Mouse (Mus musculus): ENCODE data around the gene Tsen54. TPM values are rescaled to one million over a fixed set of nuclear protein-coding genes. Genes with fewer than 3 reads are reported as not detected.
A peak's percentile ranks its signal among the peaks of the same experiment; 100 is the strongest.

Gene Tsen54
- polyA plus RNA-seq, 1 experiment from 2014 or later, result 20.8 TPM

GRCm38 (mm10) chr11:115821001-115821400 lies 6.5 kb downstream of the Tsen54 start:
- ATAC-seq (ENCODE audit: low FRiP score) (no peak), DNase-seq (ENCODE audit: low spot score, missing footprints) (no peak)
- Histone ChIP-seq H3K4me1 (ENCODE audit: control insufficient read depth, insufficient read depth, low read length) (peaks cover 8% of the 10 kb centered on the region), H3K27me3 (ENCODE audit: control insufficient read depth, insufficient read depth, low read length) (peaks cover 24% of the 10 kb centered on the region), H3K27ac (ENCODE audit: low read depth, low read length) (no peak overlapping the region), H3K9me3 (ENCODE audit: control insufficient read depth, low read length) (no peaks in the 10 kb centered on the region), H3K9ac (ENCODE audit: low read length) (no peak overlapping the region), H3K4me3 (ENCODE audit: low read depth, low read length) (no peak overlapping the region), H3K36me3 (ENCODE audit: control insufficient read depth, insufficient read depth, low read length) (peaks cover 8% of the 10 kb centered on the region; the same call in 1 of the 2 replicates), H3K4me2 (no peak overlapping the region)
- 86% methylated on average over 4 of the region's 4 CpGs for WGBS

GRCm38 (mm10) chr11:115823774-115824740 lies 9.5 kb downstream of the Tsen54 start, which contains the start of gene Llgl2:
Gene Llgl2 (plus strand): TSS chr11:115824049.
- Histone ChIP-seq H3K36me3 (ENCODE audit: control insufficient read depth, insufficient read depth, low read length) (peaks cover 8% of the 10 kb centered on the region; the same call in 1 of the 2 replicates), H3K27me3 (ENCODE audit: control insufficient read depth, insufficient read depth, low read length) (peaks cover 28% of the 10 kb centered on the region), H3K4me2 (peak within 1 kb of the TSS; percentile 84), H3K9me3 (ENCODE audit: control insufficient read depth, low read length) (no peaks in the 10 kb centered on the region), H3K4me3 (ENCODE audit: low read depth, low read length) (peak within 1 kb of the TSS; percentile 58), H3K27ac (ENCODE audit: low read depth, low read length) (no peak within 1 kb of the TSS), H3K4me1 (ENCODE audit: control insufficient read depth, insufficient read depth, low read length) (peaks cover 8% of the 10 kb centered on the region), H3K9ac (ENCODE audit: low read length) (peak within 1 kb of the TSS; percentile 56)
- peak; percentile 98 for DNase-seq (ENCODE audit: low spot score, missing footprints)
- ATAC-seq (ENCODE audit: low FRiP score), result peak; percentile 93
- under 1% methylated on average over 87 of the region's 87 CpGs for WGBS

DNA sequence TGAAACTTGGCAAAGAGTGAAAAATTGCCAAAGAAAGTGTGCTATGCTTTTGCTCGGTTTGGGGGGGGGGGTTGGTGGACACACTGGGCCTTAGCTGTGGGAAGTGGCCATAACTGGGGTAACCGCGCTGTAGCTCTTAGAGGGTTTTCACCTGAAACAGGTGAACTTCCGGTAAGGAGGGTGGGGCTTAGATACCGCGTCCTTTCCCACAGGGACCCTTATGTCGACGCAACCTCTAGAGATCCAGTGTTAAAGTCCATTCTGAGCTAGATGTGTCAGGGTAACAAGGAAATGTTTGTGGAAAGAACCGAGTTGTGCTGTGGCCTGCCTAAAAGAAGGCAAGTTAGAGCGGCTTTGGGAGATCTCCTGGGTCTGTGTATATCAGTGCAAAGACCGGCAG lies 10.3 kb downstream of the Tsen54 start:
- no peak for ATAC-seq (ENCODE audit: low FRiP score)

GRCm38 (mm10) chr11:115826487-115826886 lies 12.0 kb downstream of the Tsen54 start:
- Histone ChIP-seq H3K4me3 (ENCODE audit: low read depth, low read length) (no peak overlapping the region), H3K36me3 (ENCODE audit: control insufficient read depth, insufficient read depth, low read length) (no peaks in the 10 kb centered on the region), H3K9me3 (ENCODE audit: control insufficient read depth, low read length) (no peaks in the 10 kb centered on the region), H3K9ac (ENCODE audit: low read length) (no peak overlapping the region), H3K4me2 (no peak overlapping the region), H3K4me1 (ENCODE audit: control insufficient read depth, insufficient read depth, low read length) (peaks cover 8% of the 10 kb centered on the region), H3K27ac (ENCODE audit: low read depth, low read length) (no peak overlapping the region), H3K27me3 (ENCODE audit: control insufficient read depth, insufficient read depth, low read length) (peaks cover 29% of the 10 kb centered on the region)
- WGBS, result 51% methylated on average over 5 of the region's 5 CpGs
- ATAC-seq (ENCODE audit: low FRiP score) (no peak), DNase-seq (ENCODE audit: low spot score, missing footprints) (no peak)

More for the DNA sequence above, 10.3 kb downstream of the Tsen54 start:
- 16% methylated on average over 11 of the region's 11 CpGs for WGBS
- no peak overlapping the region for H3K27ac ChIP-seq (ENCODE audit: low read depth, low read length)
- peaks cover 8% of the 10 kb centered on the region for H3K4me1 ChIP-seq (ENCODE audit: control insufficient read depth, insufficient read depth, low read length)
- H3K9ac ChIP-seq (ENCODE audit: low read length), result no peak overlapping the region
- no peaks in the 10 kb centered on the region for H3K9me3 ChIP-seq (ENCODE audit: control insufficient read depth, low read length)
- peaks cover 8% of the 10 kb centered on the region; the same call in 1 of the 2 replicates for H3K36me3 ChIP-seq (ENCODE audit: control insufficient read depth, insufficient read depth, low read length)
- peaks cover 28% of the 10 kb centered on the region for H3K27me3 ChIP-seq (ENCODE audit: control insufficient read depth, insufficient read depth, low read length)
- peak overlapping the region; percentile 84; the same call in 1 of the 2 replicates for H3K4me2 ChIP-seq
- H3K4me3 ChIP-seq (ENCODE audit: low read depth, low read length), result peak overlapping the region; percentile 58
- no peak for DNase-seq (ENCODE audit: low spot score, missing footprints)

GRCm38 (mm10) chr11:115827624-115828023 lies 13.1 kb downstream of the Tsen54 start:
- no peaks in the 10 kb centered on the region for H3K36me3 ChIP-seq (ENCODE audit: control insufficient read depth, insufficient read depth, low read length)
- 83% methylated on average over 6 of the region's 6 CpGs for WGBS
- peaks cover 35% of the 10 kb centered on the region for H3K27me3 ChIP-seq (ENCODE audit: control insufficient read depth, insufficient read depth, low read length)
- DNase-seq (ENCODE audit: low spot score, missing footprints), result no peak
- H3K4me3 ChIP-seq (ENCODE audit: low read depth, low read length), result no peak overlapping the region
- H3K27ac ChIP-seq (ENCODE audit: low read depth, low read length), result no peak overlapping the region
- no peak overlapping the region for H3K9ac ChIP-seq (ENCODE audit: low read length)
- H3K4me2 ChIP-seq, result no peak overlapping the region
- H3K4me1 ChIP-seq (ENCODE audit: control insufficient read depth, insufficient read depth, low read length), result peaks cover 10% of the 10 kb centered on the region
- no peak for ATAC-seq (ENCODE audit: low FRiP score)
- H3K9me3 ChIP-seq (ENCODE audit: control insufficient read depth, low read length), result no peaks in the 10 kb centered on the region

- DNase-seq (ENCODE audit: low spot score, missing footprints) (no peak), ATAC-seq (ENCODE audit: low FRiP score) (no peak)
- Histone ChIP-seq H3K4me2 (no peak overlapping the region), H3K9me3 (ENCODE audit: control insufficient read depth, low read length) (no peaks in the 10 kb centered on the region), H3K27me3 (ENCODE audit: control insufficient read depth, insufficient read depth, low read length) (peaks cover 31% of the 10 kb centered on the region), H3K27ac (ENCODE audit: low read depth, low read length) (no peak overlapping the region), H3K9ac (ENCODE audit: low read length) (no peak overlapping the region), H3K4me1 (ENCODE audit: control insufficient read depth, insufficient read depth, low read length) (peaks cover 15% of the 10 kb centered on the region), H3K4me3 (ENCODE audit: low read depth, low read length) (no peak overlapping the region), H3K36me3 (ENCODE audit: control insufficient read depth, insufficient read depth, low read length) (no peaks in the 10 kb centered on the region)
- WGBS, result 73% methylated on average over 4 of the region's 4 CpGs
These were observed 14.5 kb downstream of the Tsen54 start for GRCm38 (mm10) chr11:115829036-115829435.

- H3K27ac ChIP-seq (ENCODE audit: low read depth, low read length), result no peak overlapping the region
- H3K36me3 ChIP-seq (ENCODE audit: control insufficient read depth, insufficient read depth, low read length), result no peaks in the 10 kb centered on the region
- DNase-seq (ENCODE audit: low spot score, missing footprints), result no peak
- WGBS, result 21% methylated on average over 25 of the region's 25 CpGs
- peaks cover 14% of the 10 kb centered on the region for H3K27me3 ChIP-seq (ENCODE audit: control insufficient read depth, insufficient read depth, low read length)
- no peaks in the 10 kb centered on the region for H3K9me3 ChIP-seq (ENCODE audit: control insufficient read depth, low read length)
- peaks cover 10% of the 10 kb centered on the region for H3K4me1 ChIP-seq (ENCODE audit: control insufficient read depth, insufficient read depth, low read length)
- H3K4me2 ChIP-seq, result no peak overlapping the region
- H3K9ac ChIP-seq (ENCODE audit: low read length), result no peak overlapping the region
- no peak for ATAC-seq (ENCODE audit: low FRiP score)
- no peak overlapping the region for H3K4me3 ChIP-seq (ENCODE audit: low read depth, low read length)
These were observed 16.2 kb downstream of the Tsen54 start for GRCm38 (mm10) chr11:115830550-115831325.

DNA sequence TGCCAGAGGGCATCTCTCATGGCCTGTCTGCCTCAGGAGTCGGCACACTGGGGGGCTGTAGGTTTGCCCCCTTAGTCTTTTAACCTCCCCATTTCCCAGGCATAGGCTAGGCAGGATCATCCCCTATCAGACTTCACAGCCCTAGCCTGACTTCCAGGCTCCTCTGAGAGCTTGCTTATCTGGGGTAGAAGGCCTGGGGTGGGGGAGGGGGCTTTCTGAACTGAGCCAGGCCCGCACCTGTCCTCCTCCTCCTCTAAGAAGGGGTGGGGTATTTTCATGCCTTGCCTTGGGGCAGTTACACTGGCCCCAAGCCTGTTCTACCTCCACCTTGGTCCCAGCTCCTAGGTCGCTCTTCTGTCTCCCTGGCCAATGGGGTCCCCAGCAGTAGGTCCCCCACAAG lies 17.0 kb downstream of the Tsen54 start:
- no peak overlapping the region for H3K27ac ChIP-seq (ENCODE audit: low read depth, low read length)
- H3K9me3 ChIP-seq (ENCODE audit: control insufficient read depth, low read length), result no peaks in the 10 kb centered on the region
- H3K27me3 ChIP-seq (ENCODE audit: control insufficient read depth, insufficient read depth, low read length), result peaks cover 10% of the 10 kb centered on the region
- WGBS, result 48% methylated on average over 3 of the region's 3 CpGs
- H3K36me3 ChIP-seq (ENCODE audit: control insufficient read depth, insufficient read depth, low read length), result no peaks in the 10 kb centered on the region
- no peak overlapping the region for H3K9ac ChIP-seq (ENCODE audit: low read length)
- no peak overlapping the region for H3K4me3 ChIP-seq (ENCODE audit: low read depth, low read length)
- DNase-seq (ENCODE audit: low spot score, missing footprints), result no peak
- H3K4me1 ChIP-seq (ENCODE audit: control insufficient read depth, insufficient read depth, low read length), result peaks cover 10% of the 10 kb centered on the region
- ATAC-seq (ENCODE audit: low FRiP score), result no peak
- no peak overlapping the region for H3K4me2 ChIP-seq
